Mouse (Mus musculus) cerebellum, adult 2 months (tissue): ENCODE data around the gene Pgm5. TPM values are rescaled to one million over a fixed set of nuclear protein-coding genes. Genes with fewer than 3 reads are reported as not detected.

Experiments used
- DNase-seq, 2 experiments: peaks; one replicate each; pipeline ENCODE4 v3.0.0; 2021
- H3K27ac ChIP-seq: fragments of 200-500 bp; 2 replicates; pipeline ENCODE4 v1.5.1; 2012; ENCODE audit warnings: low read length, control low read depth, inconsistent platforms; ENCODE audit not compliant: insufficient read depth
- H3K27me3 ChIP-seq: fragments of 200-500 bp; 2 replicates; pipeline ENCODE4 v1.6.1; 2012; ENCODE audit warnings: inconsistent platforms, mild to moderate bottlenecking, low read length, moderate library complexity; ENCODE audit not compliant: control insufficient read depth, insufficient read depth
- H3K4me1 ChIP-seq: fragments of 200-500 bp; 2 replicates; pipeline ENCODE4 v1.6.1; 2011; ENCODE audit warnings: low read length; ENCODE audit not compliant: control insufficient read depth, insufficient read depth
- H3K4me3 ChIP-seq: fragments of 200-500 bp; replicated peaks from 2 replicates; pipeline ENCODE3; 2011; ENCODE audit warnings: mild to moderate bottlenecking, low read depth, low read length, control low read depth; ENCODE audit not compliant: insufficient read depth
- CTCF ChIP-seq: fragments of 200-500 bp; IDR thresholded peaks from 2 replicates; pipeline ENCODE4 v1.5.1; 2011; ENCODE audit warnings: low read depth, mild to moderate bottlenecking, control low read depth, low read length, moderate library complexity, borderline replicate concordance; ENCODE audit not compliant: insufficient read depth
- POLR2A ChIP-seq: fragments of 200-500 bp; IDR thresholded peaks from 2 replicates; pipeline ENCODE4 v1.6.1; 2011; ENCODE audit warnings: low read length, control low read depth, borderline replicate concordance; ENCODE audit not compliant: insufficient read depth
- WGBS: fragments of 180-500 bp; shearing (Covaris S2); methylation state at CpG from one replicate; pipeline ENCODE4 v1.1.7; 2018; 5-methylcytosine and 5-hydroxymethylcytosine counted together
- polyA plus RNA-seq: library from polyadenylated mRNA; depleted of rRNA; stranded (reverse); fragments of >200 nt; gene quantifications from 2 replicates; pipeline ENCODE4 v1.2.3, GENCODE M21; 2012

Pgm5 gene
- polyA plus RNA-seq, 1 experiment, result 3.8 TPM

- H3K4me3 ChIP-seq, result no peak overlapping the region
- WGBS, result 9% methylated on average over 15 of the region's 15 CpGs
- no peak overlapping the region for H3K27ac ChIP-seq
- no peaks in the 10 kb centered on the region for H3K4me1 ChIP-seq
- no peak for DNase-seq
- no peaks in the 10 kb centered on the region; the same call in 1 of the 2 replicates for H3K27me3 ChIP-seq
- TF ChIP-seq POLR2A, result no peak
- TF ChIP-seq CTCF, result no peak
Observed at GRCm38 (mm10) chr19:24785056-24785675, 76.5 kb downstream of the Pgm5 start.

- 49% methylated on average over 9 of the region's 9 CpGs for WGBS
- no peak for TF ChIP-seq CTCF
- no peak for TF ChIP-seq POLR2A
- Histone ChIP-seq H3K4me1 (no peaks in the 10 kb centered on the region), H3K4me3 (no peak overlapping the region), H3K27me3 (no peaks in the 10 kb centered on the region; the same call in 1 of the 2 replicates), H3K27ac (no peak overlapping the region)
- no peak for DNase-seq
Observed at GRCm38 (mm10) chr19:24783736-24784135, 77.9 kb downstream of the Pgm5 start.

- Histone ChIP-seq H3K4me1 (no peaks in the 10 kb centered on the region), H3K27ac (no peak overlapping the region), H3K27me3 (no peaks in the 10 kb centered on the region; the same call in 1 of the 2 replicates), H3K4me3 (no peak overlapping the region)
- 40% methylated on average over 6 of the region's 6 CpGs for WGBS
- no peak for DNase-seq
- TF ChIP-seq CTCF (no peak), POLR2A (no peak)
Observed at GRCm38 (mm10) chr19:24779996-24780395, 81.7 kb downstream of the Pgm5 start.

GRCm38 (mm10) chr19:24770345-24770744, 91.3 kb downstream of the Pgm5 start:
- DNase-seq, result no peak
- no peak for TF ChIP-seq POLR2A
- TF ChIP-seq CTCF, result no peak
- H3K27ac ChIP-seq, result no peak overlapping the region
- H3K27me3 ChIP-seq, result no peaks in the 10 kb centered on the region
- H3K4me3 ChIP-seq, result no peak overlapping the region
- WGBS, result 54% methylated on average over 4 of the region's 4 CpGs
- H3K4me1 ChIP-seq, result no peaks in the 10 kb centered on the region

- H3K4me3 ChIP-seq, result no peak overlapping the region
- TF ChIP-seq CTCF (no peak), POLR2A (no peak)
- no peak for DNase-seq
- no peak overlapping the region for H3K27ac ChIP-seq
- no peaks in the 10 kb centered on the region for H3K4me1 ChIP-seq
- WGBS, result 76% methylated on average over 6 of the region's 6 CpGs
- no peaks in the 10 kb centered on the region for H3K27me3 ChIP-seq
Observed at GRCm38 (mm10) chr19:24767401-24767800, 94.3 kb downstream of the Pgm5 start.

GRCm38 (mm10) chr19:24762473-24763149, 99.0 kb downstream of the Pgm5 start:
- H3K27ac ChIP-seq, result no peak overlapping the region
- WGBS, result 76% methylated on average over 12 of the region's 12 CpGs
- no peak for DNase-seq
- no peak for TF ChIP-seq CTCF
- no peaks in the 10 kb centered on the region for H3K4me1 ChIP-seq
- no peaks in the 10 kb centered on the region for H3K27me3 ChIP-seq
- H3K4me3 ChIP-seq, result no peak overlapping the region

GRCm38 (mm10) chr19:24756627-24757026, 105.0 kb downstream of the Pgm5 start:
- Histone ChIP-seq H3K4me3 (no peak overlapping the region), H3K27ac (no peak overlapping the region), H3K27me3 (no peaks in the 10 kb centered on the region; the same call in 1 of the 2 replicates), H3K4me1 (no peaks in the 10 kb centered on the region)
- no peak for TF ChIP-seq CTCF
- TF ChIP-seq POLR2A, result no peak
- 83% methylated on average over 4 of the region's 4 CpGs for WGBS
- DNase-seq, result no peak

GRCm38 (mm10) chr19:24754440-24754785, 107.2 kb downstream of the Pgm5 start:
- TF ChIP-seq POLR2A (no peak), CTCF (no peak)
- DNase-seq, result no peak
- H3K4me1 ChIP-seq, result no peaks in the 10 kb centered on the region
- H3K27me3 ChIP-seq, result no peaks in the 10 kb centered on the region; the same call in 1 of the 2 replicates
- H3K4me3 ChIP-seq, result no peak overlapping the region
- H3K27ac ChIP-seq, result no peak overlapping the region
- WGBS, result 69% methylated on average over 3 of the region's 3 CpGs
